Mouse (Mus musculus) right cerebral cortex, postnatal 10 days (tissue): Measurements from ENCODE around the gene Pirb.
"Not testable (repeated sequence)": the region's sequence is repeated elsewhere in the genome, so short reads cannot be mapped to it uniquely, and the experiment has no call there.

Experiments
- DNase-seq, 2 experiments: peaks; one replicate each; pipeline ENCODE4 v3.0.0; 2021; ENCODE audit warnings: low spot score in 2 of 2

The Pirb gene

DNA sequence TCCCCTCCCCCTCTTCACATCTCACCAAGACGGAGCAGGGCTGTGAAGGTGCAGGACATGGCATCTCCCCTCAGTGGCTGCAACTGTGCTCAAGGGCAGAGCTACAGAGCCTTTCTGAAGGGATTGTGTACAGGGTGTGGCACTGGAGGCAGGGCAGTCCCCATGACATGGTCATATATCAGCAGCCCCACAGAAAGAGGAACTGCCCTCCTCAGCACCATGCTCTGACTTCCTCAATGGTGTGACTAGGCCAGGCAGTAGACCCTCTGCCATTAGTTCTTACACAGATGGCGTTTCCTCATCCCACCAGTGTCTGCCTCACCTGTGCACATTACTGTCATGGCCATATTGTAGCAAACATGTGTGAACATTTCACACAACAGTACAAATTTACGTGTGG is at the start of gene Pirb:
TSS of gene Pirb (minus strand) at position 124 of the 400 bp plus-strand sequence.
- not testable (repeated sequence) for DNase-seq

DNA sequence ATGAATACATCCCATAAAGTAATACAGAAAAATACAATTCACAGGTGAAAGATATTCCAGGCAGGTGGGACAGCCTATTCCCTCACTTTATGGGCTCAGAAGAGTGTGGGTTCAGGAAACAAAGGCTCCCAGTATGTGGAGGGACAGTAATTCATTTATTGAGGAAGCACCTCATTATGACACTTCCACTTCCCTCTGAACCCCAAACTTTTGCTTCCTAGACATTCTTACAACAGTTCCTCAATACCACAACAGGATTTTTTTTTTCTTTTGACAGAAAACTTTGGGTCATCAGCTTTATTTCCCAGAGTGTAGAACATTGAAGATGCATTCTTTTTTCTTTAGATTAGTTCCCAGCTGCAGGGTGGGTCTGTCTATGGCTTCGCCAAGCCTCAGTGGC is 12.5 kb upstream of the Pirb start:
- DNase-seq: not testable (repeated sequence)

DNA sequence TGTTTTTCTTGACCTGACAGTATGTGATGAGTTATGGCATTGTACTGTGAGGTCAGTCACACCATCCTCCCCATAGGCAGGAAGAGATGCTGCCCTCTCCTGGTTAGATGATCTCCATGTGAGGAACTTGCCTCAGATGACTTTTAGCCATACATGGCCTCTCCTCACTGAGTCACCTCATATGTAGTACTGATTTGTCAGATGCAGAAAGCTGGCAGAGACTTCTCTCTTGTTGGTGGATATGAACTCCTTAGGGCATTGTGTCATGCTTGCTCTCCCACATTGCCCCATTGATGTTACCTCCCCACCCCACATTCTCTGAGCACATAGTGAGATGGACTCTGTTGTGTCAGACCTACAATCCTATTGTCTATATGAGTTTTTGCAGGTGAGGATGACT is 5.3 kb upstream of the Pirb start:
- DNase-seq: not testable (repeated sequence)

DNA sequence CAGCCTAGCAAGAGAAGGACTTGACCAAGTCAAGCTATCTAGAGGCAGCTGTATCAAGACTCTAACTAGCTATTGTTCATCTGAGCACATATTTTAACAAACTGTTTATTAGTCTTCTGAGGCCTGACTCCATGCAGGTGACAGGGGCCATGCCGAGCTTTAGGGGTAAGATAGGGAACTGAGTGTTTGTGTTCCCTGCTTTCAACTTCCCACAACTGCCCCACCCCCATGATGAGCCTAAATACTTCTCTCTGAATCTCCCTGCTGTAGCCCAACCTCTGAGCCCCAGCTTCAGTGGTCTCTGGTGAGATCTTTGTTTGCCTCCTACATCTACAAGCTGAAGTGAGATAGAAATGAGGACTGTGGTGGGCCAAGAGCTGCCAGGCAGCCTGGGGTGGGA is 4.9 kb downstream of the Pirb start:
- DNase-seq: peak in 1 of 2 experiments; percentile 19

DNA sequence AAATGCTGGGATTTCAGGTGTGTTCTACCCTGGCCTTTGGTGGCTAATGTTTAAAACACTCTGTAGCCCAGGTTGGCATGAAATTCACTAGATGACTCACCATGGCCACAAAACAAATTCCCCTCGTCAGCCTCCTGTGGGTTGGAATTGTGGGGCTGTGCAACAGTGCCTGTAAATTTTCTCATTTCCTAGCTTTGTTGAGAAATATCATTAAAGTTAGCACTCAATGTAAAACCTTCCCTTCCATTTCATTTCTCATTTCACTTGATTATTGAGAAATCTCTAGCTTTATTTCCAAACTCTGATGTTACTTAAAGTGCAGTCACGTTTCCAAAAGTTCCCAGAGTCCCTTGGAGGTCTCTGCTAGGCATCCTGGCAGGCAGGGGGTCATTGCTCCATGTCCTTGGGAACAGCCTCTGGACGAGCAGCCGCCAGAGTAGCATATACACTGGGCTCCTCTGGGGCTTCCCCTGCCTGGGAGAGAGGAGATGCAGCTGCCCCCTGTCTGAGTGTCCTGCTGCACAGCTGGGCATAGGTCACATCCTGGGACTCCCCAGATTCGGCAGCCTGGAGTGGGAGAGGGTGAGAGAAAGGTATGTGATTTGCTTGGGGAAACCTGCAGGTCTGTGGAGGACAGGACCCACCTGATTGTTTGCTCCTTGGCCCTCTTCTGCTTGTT is 7.8 kb downstream of the Pirb start:
- peak in 1 of 2 experiments; percentile 20 for DNase-seq

DNA sequence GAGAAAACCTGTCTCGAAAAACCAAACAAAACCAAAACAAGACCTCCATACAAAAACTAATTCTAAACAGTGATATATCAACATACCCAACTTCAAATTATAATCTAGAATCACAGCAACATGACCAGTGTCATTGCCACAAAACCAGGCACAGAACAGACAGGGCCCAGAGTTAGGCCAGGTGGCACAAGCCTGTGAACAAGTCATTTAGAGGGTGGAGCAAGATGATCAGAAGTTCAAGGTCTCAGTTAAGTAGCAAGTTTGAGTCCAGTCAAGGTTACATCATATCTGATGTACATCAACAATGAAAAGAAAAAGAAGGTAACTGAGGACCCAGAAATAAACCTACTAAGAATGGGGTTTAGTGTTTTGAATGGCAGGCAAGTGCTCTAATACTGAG is 11.2 kb downstream of the Pirb start:
- no peak for DNase-seq

DNA sequence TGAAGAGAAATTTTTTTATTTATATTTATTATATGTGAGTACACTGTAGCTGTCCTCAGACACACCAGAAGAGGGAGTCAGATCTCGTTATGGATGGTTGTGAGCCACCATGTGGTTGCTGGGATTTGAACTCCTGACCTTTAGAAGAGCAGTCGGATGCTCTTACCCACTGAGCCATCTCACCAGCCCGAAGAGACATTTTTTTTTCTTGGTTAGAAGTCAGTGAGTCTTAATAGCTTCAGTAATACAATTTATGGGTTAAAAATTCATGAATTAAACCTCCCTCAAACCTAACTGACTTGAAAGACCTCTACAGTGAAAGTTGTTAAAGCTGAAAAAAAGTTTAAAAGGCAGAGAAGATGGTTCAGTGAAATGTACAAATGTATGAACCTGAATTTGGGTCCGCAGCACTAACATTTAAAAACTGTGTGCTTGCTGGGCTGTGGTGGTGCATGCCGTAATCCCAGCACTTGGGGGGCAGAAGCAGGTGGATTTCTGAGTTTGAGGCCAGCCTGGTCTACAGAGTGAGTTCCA is 11.7 kb downstream of the Pirb start:
- DNase-seq: not testable (repeated sequence)

DNA sequence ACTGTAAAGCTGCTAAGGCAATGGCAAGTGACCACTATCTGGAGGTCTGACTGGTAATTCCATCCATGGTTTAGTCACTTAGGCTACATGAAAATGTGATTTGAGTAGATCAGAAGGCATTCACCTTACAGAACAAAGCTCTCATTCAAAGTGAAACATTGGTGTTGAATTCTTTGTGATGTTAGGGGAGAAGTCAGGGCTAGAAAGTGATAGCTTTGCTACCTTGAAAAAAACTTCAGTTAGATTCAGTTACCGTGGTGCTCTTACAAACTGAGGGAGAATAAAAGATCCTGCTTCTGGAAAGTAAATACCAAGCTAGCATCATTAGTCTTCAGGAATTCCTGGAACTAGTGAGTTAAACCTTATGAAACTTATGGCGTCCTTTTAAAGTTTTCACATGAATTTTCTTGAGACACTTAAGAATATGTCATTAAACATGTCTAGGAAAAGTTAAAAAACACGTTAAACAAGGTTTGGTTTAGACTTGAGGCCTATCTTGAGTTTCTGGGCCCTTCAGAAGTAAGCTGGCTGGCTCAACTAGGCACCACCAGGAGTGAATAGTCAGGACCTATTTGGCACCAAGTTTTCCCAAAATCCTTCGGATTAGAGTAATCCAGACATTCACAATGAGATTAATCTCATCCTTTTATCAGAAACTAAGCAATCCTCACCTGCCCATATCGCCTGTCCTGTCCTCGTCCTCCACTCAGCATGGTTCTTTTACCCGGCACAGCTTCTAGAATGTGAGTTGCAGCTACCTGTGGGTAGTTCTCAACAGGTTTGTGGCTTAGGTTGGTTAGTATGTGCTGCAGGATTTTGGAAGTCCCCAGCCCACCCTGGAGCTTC is 12.4 kb downstream of the Pirb start:
- DNase-seq: no peak

DNA sequence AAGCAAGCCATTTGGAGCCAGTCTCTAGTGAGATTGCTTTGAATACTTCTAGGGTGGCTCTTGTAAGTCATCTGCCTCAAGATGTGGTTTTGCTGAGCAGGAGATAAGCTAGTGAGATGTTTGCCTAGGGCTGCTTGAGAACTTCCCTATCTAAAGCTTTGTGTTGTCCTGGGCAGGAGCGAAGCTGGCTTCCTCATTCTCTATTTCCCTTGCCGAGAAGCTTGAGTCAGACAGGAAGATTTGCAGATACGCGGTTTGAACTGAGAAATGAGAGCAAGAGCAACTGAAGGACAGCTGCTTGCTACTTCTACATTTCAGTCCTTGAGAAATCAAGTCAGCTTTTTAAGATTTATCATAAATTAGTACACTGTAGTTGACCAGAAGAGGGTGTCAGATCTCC is 13.2 kb downstream of the Pirb start:
- DNase-seq: peak in 1 of 2 experiments; percentile 44

DNA sequence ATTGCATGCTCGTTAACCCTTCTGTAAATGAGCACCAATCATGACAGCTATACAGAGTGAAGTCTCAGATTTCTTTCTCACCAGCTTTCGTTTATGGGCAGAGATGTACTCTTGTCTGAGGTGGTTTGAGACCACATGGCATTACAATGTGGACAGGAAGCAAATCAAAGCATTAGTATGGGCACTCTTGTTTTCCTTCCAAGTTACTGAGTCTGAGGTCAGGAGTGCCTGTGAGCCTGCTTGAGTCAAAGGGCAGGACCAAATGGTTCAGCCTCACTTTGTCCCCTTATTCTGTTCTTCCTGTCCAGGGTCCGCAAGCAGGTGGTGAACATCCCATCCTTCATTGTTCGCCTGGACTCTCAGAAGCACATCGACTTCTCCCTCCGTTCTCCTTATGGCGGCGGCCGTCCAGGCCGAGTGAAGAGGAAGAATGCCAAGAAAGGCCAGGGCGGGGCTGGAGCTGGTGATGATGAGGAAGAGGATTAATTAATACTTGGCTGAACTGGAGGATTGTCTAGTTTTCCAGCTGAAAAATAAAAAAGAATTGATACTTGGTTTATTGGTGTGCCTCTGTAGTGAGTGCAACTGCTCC is 13.8 kb downstream of the Pirb start:
- no peak for DNase-seq

DNA sequence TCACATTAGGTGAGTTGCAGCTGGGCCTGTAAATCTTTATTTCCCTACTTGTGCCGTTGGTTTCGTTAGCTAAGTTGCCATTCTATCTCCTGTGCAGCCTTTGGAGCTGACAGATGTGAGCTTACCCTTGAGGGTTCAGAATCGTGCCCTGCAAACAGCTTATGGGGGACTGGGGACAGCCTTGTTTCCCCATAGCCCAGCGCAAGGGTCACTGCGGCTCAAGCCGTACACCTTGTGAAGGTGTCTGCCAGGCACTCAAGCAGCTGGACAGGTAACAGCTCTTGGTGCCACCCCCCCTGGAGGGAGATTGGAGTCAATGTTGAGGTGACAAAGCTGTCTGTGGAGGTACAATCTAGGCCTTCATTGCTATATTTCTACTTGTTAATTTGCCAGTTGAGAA is 14.3 kb downstream of the Pirb start:
- no peak for DNase-seq

DNA sequence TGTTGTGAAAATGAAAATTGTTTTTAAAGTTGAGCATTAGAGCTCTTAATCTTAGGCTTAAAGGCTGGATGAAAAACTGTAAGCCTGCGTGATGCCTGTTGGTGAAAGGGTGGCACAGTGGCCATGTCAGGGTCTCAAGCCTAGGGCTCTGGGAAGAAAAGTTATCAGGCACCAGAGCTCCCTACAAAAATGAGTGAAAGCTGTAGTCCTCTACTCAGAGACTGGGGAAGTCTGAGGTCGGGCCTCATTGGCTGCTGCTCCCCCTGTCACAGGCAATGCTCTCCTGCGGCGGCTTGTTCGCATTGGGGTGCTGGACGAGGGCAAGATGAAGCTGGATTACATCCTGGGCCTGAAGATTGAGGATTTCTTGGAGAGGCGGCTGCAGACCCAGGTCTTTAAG is 14.7 kb downstream of the Pirb start:
- peak; percentile 37 to 38 for DNase-seq

DNA sequence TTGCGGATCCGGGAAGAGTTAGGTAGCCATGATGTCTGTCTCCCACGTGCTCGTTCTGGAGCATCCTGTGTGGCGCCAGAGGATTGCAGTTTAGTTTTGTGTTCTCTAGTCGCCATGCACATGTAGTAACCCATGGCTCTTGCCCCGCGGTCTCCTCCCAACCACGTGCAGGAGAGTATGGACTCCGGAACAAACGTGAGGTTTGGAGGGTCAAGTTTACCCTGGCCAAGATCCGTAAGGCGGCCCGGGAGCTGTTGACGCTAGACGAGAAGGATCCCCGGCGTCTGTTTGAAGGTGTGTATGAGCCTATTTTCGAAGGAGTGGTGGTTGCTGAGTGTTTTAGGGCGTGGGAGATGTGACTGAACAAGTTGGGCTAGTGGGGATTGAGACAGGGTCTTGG is 15.7 kb downstream of the Pirb start:
- DNase-seq: no peak

DNA sequence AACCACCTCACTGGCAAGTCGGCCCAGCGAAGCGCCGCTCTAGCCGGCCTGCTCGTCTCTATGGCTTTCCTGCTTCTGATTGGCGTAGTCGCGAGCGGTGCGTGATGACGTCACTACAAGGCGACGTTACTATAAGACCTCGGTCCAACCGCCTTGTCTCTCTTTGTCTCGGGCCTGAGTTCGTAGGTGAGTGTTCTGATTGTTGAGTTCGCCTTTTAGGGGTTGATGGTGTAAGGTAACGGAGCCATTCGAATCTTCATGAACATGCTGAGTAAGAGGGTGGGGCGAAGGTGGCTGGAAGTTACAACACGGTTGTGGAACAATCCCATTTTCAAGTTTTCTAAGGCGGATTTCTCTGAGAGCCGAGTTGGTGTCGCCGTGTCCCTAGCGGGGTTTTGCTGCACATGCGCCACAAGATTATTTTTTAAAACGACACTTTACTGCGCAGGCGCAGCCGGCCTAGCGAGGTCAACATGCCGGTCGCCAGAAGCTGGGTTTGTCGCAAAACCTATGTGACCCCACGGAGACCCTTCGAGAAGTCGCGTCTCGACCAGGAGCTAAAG is 16.2 kb downstream of the Pirb start, which contains the start of gene Rps9:
TSS of gene Rps9 (plus strand) at position 115 of the 563 bp plus-strand sequence.
- peak; percentile 98 to 99 for DNase-seq

DNA sequence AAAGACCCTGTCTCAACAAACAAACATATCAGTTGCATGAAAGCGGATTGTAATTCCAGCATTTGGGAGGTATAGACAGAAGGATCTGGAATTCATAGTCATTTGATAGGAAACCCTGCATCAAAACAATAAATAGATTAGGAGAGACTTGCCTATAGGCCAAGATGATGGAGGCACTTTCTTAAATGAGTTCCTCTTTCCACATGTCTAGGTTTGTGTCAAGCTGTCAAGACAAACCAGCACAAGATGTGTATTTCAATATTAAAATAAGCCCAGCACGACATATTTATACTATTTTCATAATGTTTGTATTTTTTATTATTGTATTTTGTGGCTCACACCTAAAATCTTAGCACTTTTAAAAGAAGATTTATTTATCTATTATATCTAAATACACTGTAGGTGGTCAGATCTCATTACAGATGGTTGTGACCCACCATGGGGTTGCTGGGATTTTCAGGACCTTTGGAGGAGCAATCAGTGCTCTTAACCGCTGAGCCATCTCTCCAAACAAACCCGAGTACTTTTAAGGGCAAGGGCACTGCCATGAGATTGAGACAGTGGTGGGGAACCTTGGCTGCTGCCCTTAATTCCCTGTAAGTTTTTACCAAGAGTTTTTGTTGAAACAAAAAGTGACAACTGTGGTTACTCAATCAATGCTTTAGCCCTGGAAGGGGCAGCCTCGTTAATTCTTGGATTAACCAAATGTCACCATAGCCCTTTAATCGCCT is 16.9 kb downstream of the Pirb start:
- no peak for DNase-seq

DNA sequence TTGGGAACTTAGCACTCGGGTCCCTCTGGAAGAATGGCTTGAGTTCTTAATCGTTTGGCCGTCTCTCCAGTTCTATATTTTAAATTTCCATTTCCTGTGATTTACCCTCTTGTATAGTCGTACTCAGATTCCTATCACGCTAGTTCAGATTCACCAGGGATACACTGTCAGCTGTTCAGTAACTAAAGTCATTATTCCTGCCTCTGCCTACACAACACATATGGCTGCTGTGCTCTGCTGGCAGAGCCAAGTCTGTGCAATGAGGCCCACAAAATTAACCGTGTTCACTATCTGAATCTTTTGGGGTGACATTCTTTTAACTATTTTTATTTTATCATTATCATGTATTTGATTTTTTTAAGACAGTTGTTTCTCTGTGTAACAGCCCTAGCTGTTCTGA is 21.7 kb downstream of the Pirb start:
- DNase-seq: no peak

DNA sequence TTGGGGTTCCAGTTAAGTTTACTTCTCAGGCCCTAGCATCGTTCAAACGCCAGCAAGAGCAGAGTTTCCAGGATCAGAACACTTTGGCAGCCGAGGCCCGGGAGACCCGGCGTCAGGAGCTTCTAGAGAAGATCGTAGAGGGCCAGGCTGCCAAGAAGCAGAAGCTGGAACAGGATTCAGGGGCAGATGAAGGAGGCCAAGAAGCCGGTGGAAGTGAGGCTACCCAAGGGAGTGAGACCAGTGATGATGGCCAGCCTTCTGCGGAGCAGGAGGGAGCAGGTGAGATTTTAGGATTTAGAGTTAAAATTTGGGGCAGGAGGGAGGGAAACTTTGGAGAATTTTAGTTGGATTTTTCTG is 25.3 kb downstream of the Pirb start:
- peak in 1 of 2 experiments; percentile 49 for DNase-seq

DNA sequence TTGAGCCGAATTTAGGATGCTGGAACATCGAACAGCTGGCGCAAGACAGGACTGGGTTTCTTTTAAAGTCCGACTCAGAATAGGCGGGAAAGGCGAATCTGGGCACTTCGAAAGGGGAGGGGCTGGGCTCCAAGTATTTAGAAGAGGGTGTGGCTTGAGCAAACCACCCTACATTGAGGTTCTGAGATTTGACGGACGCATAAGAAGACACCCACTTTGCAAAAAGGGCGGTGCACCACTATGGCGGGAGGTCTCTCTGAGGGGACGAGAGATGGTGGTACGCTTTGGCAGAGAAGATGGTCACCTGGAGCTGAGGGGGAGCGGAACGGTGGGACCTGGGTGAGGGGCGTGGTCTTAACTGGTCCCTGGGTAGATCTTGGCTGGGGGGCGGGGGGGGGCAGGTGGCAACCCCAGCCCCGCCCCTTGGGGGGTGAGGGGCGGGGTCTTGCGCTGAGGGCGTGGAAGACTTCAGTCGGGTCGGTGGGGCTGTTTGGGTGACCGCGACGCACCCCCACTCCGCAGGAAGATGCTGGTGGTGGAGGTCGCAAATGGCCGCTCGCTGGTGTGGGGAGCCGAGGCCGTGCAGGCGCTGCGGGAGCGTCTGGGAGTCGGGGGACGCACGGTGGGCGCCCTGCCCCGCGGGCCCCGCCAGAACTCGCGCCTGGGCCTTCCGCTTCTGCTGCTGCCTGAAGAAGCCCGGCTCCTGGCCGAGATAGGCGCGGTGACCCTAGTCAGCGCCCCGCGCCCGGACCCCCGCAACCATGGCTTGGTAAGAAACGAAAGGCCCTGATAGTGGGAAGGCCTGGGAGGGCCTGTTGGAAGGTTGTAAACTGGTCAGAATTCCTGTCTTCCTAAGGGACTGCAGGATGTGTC is 25.9 kb downstream of the Pirb start:
- DNase-seq: peak; percentile 79 to 88

DNA sequence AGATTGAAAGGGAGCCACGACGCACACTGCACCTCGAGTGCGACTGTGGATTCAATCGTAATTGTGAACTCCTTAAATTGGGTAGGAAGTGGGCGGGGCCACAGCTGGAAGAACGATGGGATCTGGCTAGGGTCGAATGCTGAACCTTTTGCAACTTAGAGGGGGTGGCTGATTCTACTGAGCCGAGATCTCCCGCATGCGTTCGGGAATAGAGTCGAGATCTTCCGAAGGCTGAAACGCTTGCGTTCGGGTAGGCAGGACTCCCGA is 26.4 kb downstream of the Pirb start:
- DNase-seq: no peak

DNA sequence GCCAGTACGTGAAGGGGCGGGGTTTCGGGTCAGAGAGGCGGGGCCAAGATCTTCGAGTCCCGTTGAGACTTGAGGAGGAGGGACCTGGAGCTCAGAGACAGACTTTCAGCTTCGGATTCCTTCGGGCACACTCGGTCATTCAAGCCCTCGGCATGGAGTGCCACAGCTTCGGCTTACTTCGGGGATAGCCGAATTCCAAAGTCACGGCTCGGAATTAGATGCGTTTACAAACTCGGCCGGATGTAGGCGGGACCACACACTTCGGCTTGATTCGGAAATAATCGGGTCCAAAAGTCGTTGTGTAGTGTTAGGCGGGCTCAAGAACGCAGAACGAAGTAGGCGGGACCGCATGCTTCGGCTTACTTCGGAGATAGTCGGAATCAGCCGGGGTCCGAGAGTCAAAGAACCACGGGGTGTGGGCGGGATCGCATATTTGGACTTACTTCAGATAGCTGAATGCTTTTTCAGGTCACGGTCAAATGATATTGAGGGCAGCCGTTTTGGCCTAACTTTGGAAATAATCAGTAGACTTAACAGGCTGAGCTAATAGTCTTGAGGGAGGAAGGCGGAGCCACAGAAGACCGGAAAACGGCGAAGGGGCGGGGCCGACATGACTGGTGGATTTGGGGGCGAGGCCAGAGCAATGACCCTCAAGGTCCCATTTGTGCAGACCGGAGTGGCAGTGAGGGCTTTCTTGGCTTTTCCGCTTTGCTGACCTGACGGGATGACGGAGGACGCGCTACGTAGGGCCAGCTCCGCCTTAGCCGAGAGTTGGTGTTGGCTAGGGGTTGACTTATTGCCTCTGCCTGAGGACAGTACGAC is 27.0 kb downstream of the Pirb start, which contains the start of gene Mboat7:
TSS of gene Mboat7 (minus strand) at position 537 of the 822 bp plus-strand sequence.
- DNase-seq: peak; percentile 99
